Mouse (Mus musculus): ENCODE measurements around the gene Tnfaip2.
A peak's percentile ranks its signal among the peaks of the same experiment; 100 is the strongest.

Tnfaip2 gene

DNA sequence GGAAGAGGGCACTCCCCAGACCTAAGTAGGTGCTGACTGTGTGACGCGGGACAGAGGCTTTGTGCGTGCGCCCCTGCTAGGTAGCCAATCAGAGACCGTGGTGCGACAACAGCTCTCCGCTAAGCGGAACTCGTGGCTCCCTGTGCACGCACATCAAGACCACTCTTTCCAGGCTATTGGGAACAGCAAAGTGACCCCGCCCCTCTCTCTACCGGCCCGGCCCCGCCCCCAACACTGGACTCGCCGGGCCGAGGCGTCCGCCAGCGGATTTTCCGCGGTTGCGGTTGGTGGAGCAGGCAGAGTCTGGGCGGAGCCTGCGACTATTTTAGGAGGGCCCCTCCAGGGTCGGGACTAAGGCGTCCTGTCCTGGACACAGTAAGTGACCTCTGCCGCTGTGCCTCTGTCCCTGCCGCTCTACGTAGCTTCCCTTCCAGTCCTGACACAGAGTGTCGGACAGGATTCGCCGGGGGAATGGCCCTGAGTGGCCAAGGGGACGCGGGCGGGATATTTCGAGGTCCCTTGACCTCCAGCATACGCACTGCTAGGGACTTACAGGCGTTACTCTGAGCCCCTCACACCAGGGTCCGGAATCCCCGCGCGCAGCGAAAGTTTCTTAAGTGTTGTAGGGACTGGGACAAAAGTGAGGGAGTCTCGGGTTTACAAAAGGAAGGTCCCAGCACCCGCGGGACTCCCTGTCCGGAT lies at the start of gene Tnfaip2:
Gene Tnfaip2, plus strand, starts transcription at position 161 of the 702 bp plus-strand sequence.
- peak; percentile 90 for DNase-seq (ENCODE audit: extremely low read depth, low read depth)

DNA sequence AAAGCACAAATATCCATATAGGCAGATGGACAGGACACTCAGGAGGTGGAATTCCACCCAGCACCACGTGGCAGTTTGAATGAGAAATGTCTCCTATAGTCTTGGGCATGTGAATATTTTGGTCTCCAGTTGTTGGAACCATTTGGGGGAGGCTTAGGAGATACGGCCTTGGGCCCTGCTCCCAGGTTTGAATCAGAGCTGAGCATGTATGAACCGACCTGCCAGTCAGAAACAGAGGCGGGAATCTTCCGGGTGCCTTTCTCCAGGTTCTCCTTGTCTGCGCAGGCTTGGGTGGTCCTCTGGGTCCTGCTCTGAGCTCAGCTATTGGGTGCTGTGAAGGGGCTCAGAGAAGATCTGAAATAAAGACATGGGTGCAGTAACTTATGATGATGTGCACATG lies 48.3 kb upstream of the Tnfaip2 start:
- no peak for DNase-seq (ENCODE audit: extremely low read depth, low read depth)

DNA sequence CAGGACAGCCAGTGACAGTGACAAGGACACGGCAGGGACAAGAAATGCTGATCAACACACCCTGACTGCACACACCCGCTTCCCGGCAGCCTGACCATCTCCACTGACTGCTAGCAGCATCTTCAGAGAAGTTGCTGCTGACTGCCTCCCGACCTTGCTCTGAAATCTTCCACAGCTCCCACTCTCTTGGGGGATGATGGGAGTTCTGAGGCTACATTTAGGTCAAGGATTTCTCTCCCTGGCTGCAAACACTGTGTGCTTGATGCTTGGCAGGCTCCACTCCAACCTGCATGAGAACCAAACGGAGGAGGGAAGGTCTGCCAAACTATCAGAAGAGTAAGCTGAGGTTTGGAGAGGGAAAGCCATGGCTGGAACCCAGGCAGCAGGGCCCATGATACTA lies 45.3 kb upstream of the Tnfaip2 start:
- DNase-seq (ENCODE audit: extremely low read depth, low read depth): no peak

DNA sequence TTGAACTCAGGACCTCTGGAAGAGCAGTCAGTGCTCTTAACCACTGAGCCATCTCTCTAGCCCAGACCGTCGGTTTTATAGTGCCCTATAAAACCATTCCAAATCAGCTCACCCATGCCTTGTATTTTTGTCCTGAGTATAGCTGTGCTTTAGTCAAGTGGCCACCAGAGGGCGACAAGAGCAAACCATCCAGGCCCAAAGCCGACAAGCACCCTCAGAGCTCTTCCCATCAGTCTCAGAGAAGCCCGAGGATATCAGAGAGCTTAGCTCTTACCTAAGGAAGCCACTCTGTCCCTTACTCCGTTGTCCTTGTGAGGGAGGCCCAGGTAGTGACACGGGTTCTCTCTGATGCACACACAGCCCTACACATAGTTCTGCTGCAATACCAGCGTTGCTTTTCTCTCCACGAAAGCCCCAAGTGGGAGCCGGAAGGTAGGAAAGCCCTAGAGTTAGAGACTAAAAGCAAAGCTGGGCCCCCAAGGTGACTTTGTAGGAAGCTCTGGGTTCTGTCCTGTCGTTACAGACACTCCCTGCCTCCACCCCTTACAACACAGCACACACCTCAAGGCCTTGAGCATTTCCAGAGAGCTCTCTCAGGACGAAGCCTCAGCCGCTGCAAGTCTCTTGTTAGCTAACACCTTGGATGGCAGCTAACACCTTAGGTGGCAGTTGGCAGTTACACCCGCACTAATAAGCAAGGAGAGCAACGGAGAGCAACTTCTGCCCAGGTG lies 40.6 kb upstream of the Tnfaip2 start:
- DNase-seq (ENCODE audit: extremely low read depth, low read depth): peak; percentile 53

DNA sequence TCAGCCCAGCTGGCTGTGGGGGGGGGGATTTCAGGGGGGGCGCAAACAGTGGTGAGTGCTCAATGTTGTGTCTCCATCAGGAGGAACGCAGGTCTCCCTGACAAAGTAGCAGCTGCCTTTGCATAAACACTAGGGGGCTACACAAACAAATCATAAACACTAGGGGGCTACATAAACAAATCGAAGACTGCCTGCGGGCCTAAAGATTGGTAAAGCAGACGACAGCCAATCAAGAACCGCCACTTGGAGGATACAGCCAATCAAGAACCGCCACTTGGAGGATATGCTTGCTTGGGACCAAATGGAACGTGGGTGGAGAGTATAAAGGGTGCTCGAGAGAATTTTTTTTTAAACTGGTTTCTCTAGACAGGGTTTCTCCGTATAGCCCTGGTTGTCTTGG lies 37.4 kb upstream of the Tnfaip2 start:
- DNase-seq (ENCODE audit: extremely low read depth, low read depth): no peak

DNA sequence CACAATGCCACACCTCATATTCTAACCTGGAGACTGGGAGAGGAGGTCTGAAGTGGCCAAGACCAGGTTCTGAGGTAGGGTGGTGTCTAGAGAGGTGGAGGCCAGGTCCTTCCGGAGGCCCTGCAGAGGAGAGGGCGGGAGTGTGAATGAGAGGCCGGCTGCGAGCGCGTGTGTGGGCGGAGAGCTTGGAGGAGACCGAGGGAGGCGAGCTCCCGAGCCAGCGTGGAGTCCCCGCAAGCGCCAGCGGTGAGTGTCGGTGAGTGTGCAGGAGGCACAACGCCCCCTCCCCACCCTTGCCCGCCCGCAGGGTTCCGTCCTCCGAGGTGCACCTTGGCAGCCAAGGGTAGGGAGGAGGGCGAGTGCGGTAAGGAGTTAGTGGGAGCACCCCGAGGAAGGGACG lies 35.6 kb upstream of the Tnfaip2 start, which contains the start of gene Lbhd2:
Gene Lbhd2, plus strand, starts transcription at position 188 of the 400 bp plus-strand sequence.
- DNase-seq (ENCODE audit: extremely low read depth, low read depth): no peak

DNA sequence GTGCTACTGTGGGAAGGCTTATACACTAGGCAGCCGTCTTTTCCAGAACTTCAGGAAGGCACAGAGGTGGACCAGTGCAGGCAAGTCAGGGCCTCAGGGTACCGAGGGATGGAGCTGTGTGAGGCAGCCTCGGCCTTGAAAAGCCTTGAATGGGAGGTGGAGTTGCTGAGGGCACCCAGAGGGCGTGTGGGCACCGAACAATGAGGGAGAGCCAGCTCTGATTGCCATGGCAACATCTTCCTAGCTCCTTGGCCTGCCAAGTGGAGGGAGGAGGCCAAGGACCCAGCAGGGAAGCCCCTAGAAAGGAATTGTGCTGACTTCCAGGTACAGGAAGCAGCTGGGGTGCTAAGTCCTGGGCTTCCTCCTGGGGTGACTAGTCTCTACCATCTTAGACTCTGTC lies 32.7 kb upstream of the Tnfaip2 start:
- DNase-seq (ENCODE audit: extremely low read depth, low read depth): no peak

DNA sequence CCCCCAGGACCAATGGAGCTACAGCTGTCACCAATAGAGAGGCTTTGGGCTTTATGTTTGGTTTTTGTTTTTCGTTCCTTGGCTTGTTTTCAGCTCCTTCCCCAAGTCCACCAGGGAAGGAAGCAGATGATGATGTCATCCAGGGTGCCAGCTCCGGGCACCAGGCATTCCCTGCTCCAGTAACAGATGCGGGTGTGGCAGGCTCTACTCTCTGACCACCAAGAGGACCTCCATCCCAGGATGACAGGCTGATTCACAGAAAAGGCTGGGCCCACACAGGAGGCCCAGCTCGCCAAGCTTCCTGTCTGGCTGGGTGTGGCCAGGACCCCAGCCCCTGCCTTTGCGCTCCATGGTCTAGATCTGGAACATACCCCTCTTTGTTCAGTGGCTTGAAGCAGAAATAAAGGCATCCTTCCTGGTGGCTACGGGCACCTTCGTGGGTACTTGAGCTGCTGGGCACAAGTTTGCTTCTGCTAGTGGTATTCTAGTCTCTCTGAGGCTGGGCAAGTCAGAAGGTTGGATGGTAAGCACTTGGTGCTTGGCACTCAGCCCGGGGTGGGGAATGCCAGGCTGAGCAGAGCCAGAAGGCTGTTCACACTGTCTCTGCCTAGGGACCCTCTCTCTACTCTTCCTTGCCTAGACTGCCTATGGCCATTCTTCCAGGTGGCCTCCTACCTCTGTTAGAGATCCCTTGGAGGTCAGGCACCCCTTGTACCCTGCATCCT lies 30.5 kb upstream of the Tnfaip2 start:
- DNase-seq (ENCODE audit: extremely low read depth, low read depth): no peak

DNA sequence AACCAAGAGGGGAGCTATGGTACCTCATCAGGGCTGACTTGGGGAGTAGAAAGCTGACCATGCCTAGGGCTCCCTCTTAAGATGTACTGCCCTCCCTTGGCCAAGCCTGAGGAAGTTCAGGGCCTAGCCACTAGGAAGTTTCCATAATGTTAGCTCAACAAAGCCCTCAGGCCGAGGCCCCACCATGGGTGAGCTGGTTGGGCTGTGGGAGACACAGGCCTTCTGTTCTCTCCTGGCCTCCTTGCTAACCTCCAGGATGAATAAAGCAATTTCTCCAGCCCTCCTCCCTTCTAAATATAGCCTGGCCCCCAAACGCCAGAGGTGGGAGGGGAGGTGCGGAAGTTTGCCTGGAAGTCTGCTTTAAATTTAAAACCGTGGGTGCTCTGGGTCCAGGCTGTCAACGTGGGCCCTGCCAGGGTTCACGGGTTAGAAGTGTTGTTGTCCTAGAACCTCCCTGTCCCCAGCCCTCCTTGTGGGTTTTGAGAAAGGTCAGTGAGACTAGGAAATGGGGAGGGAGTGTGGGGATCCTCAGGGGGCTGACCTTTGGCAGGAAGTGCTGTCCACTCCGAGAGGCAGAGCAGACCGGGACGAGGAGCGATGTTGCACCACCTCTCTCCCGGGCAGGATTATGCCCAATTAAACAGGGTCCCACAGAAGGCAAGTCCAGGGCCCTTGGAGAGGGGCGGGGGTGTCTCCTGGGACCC lies 29.5 kb upstream of the Tnfaip2 start:
- DNase-seq (ENCODE audit: extremely low read depth, low read depth): no peak

DNA sequence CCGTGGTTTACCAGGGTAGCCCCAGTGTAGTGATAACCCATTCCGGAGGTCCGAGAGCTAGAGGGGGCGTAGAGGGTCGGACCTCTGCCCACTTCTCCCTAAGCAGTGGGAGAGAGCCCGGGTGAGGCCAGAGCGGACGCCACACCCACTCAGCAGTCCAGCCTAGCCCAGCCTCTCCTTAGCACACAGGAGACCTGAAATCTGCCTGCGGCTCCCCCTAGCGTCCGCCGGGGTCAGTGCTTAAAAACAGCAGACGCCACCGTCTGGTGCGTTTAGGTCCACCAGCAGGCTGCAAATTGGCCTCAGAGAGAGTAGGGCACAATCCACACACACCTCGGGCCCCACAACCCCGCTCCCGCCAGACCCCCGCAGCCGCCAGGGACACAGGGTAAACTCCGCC lies 29.0 kb upstream of the Tnfaip2 start:
- no peak for DNase-seq (ENCODE audit: extremely low read depth, low read depth)

DNA sequence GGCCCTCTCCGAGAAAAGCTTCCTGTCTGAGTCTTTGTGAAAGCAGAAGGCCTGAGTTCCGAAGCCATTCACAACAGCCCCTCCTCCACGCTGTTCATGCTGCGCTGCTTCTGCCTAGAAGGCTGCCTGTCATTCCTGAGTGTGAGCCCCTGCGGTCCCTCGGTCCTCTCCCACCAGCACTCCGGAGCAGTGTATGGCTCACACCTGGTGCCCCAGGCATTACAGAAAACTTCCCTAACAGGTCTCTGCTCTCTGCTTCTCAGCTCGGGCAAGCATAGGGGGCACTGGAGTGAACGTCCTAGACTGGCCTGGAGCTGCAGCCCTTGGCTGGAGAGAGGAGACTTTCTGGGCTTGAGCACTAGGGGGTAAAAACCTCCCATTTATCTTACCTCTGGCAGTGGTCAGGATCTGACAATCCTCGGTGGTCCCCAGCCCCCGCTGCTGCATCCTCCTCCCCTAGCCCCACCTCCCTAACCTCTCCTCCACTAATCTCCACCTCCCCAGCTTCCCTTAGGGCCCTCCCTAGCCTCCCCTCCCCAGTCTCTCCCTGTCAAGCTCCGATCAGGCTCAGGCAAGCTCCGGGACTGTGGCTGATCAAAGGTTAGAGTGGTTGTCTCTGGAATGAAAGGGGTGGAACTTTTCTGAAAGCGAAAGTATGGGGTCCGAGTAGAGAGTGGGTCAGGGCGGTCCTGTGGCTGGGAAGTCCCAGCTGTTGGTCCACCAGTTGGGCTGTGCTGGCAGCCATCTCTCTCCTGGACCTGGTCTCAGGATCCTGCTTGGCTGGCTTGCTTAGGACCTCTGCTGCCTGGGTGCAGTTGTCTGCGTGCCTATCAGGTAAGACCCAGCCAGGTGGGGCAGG lies 25.1 kb upstream of the Tnfaip2 start, which contains the start of gene Exoc3l4:
Gene Exoc3l4, plus strand, starts transcription at position 97 of the 859 bp plus-strand sequence.
- DNase-seq (ENCODE audit: extremely low read depth, low read depth): no peak

DNA sequence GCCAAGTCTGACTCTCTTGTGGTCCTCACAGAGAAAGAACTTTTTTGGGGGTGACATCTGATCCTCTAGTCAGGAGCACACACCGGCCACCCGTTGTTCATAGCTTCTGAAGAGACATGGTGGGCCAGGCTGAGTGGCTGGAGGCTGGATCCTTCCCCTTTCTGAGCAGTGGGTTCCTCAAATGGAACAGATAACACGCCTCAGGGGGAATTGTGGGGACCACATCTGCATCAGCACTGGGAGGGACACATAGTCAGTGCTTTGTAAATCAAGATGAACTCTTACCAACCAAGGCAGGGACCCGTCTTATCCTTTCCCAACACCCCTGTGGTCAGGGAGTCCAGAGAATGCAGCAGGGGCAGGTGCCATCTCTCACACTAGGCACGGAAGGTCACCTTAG lies 22.4 kb upstream of the Tnfaip2 start:
- DNase-seq (ENCODE audit: extremely low read depth, low read depth): peak; percentile 75

DNA sequence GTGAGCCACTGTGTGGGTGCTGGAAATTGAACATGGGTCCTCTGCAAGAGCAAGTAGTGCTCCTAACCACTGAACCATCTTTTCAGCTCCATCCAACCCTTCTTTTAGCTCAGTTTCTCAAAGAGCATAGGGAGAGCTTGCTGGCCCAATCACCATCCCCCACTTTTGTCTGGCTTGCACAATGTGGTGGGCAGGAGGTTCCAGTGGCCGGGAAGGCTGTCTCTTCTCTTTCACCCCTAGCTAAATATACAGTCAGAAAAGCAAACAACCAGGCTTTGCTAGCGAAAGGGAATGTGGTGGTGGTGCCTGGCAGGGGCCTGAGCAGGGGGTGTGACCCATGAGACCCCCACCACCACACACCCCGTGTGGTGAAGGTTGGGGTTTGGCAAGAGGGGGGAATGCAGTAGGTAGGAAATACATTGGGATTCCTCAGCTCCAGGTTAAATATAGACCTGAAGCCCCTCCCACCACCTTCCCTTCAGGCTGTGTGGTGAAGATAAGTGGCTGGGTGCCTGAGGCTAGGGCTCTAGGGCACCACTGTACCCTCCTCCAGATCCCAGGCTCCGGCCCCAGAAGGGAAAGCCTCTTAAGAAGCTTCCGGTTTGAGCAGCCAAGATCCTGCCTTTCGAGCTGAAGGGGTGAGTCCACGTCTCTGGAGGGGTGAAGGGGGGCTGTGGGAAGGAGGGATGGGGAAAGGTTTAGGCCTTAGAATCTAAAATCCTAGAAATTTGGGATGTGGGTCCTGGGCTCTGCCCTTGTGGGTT lies 21.1 kb upstream of the Tnfaip2 start:
- DNase-seq (ENCODE audit: extremely low read depth, low read depth): no peak

DNA sequence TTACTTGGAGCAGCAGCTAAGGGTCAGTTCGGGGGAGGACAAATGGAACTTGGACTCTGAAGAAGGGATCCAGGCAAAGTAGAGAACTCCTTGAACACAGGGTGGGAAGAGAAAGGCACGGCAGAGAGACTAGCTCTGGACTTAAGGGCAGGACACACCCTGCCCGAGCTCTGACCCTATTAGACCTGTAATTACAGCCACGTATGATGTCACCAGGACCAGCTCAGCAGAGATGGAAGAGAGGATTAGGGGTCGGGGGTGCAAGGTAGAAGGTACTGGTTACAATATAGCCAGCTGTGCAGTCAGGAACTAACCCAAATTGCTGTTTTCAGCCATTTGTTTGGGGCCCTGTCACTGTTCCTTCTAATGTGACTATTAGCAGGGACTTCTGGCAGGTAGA lies 19.4 kb upstream of the Tnfaip2 start:
- DNase-seq (ENCODE audit: extremely low read depth, low read depth): no peak

DNA sequence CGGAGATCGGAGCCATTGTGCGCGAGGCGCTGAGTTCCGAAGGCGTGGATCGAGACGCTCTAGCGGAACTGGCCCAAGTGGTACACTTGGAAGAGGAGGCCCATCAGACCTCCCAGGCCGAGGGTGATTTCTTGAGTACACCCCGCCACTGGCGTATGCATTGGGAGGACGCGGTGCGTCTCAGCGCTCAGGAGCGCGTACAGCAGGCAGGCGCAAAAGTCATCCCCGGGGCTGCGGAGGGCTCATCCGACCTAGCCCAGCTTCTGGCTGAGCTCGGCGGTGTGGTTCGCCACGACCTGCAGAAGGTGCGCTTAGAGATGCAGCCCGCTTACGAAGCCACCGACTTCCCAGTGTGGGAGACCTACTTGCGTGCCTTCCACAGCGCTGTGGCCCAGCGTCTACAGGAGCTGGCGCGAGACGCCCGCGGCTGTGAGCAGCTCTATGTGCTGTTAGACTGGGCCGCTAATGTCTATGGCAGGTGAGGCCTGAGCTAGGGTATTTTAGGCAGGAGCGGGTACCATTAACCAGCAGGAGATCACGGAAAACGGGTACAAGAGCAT lies 18.6 kb upstream of the Tnfaip2 start:
- DNase-seq (ENCODE audit: extremely low read depth, low read depth): no peak

DNA sequence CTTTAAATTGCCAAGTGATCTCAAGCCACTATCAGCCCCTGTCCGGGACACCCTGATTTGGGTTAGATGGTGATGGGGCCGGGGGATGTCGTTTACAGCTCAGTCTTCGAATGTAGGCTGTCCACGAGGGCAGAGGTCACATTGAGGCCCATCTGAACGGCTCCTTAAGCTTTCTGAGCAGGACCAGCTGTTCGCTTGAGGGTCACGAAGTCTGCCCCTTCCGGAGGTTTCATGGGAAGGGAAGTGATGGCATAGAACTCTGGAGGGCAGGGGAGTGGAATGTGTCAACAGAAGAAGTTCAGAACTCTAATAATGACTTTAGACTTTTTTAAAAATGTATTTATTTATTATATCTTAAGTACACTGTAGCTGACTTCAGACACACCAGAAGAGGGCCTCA lies 17.7 kb upstream of the Tnfaip2 start:
- DNase-seq (ENCODE audit: extremely low read depth, low read depth): no peak

DNA sequence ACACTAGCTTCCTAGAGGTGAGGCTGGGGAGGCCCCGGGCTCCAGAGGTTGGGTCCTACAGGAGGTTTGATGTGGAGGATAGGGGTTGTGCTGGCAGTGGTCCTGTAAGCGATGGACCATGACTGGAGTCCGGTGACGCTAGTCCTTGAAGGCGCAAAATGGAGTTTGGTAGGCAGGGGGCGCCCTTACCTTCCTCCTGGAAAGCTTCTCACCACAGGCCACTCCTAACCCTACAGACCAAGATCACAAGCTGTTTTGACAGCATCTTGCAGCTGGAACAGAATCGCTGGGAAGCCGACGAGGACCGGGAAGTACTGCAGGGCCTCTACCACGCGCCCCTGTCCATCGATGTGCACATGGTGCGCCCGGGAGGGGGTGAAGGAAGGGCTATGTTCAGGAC lies 17.0 kb upstream of the Tnfaip2 start:
- DNase-seq (ENCODE audit: extremely low read depth, low read depth): no peak

DNA sequence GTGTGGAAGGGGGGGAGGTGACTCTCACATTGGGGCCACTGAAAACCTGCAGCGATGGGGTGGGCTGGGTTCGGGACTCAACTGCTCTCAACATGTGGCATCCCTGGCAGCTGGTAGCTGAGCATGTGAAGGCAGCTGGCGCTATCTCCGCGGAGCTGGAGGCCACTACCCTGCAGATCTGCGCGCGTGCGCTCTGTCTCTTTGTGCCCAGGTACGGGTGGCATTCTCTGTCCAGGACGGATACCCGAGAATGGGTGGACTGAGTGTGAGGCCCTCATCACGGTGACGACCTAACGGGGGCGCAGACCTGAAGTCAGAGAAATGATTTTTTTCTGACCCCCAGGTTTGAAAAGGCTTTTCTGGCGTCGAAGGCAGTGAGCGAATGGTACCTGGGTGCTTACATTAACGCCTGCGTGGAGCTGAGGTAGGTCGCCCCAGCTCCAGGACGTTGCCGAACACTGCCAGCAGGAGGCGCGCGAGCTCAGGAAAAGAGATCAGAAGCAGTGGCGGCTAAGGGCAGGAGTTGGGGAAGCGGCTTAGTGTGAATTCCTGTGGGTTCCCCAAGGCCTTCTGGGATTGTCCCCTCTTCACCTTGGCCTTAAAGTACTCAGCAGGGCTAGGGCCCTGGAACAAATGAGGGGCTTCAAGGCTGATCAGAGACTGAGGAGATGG lies 16.3 kb upstream of the Tnfaip2 start:
- no peak for DNase-seq (ENCODE audit: extremely low read depth, low read depth)
